Mouse (Mus musculus) thymus, adult 2 months (tissue): ENCODE results near the gene Mgat4b.

Source experiments
- CTCF ChIP-seq: fragments of 200-500 bp; IDR thresholded peaks from 2 replicates; pipeline ENCODE4 v1.5.1; 2012; ENCODE audit warnings: mild to moderate bottlenecking, control low read depth, low read length, moderate library complexity, borderline replicate concordance; ENCODE audit not compliant: control insufficient read depth, poor library complexity, insufficient read depth; ENCODE audit errors: extremely low read depth
- POLR2A ChIP-seq: fragments of 200-500 bp; IDR thresholded peaks from 2 replicates; pipeline ENCODE4 v1.6.1; 2012; ENCODE audit warnings: mild to moderate bottlenecking, low read length, control low read depth, moderate library complexity; ENCODE audit not compliant: control insufficient read depth, poor library complexity, insufficient read depth; ENCODE audit errors: extremely low read depth

DNA sequence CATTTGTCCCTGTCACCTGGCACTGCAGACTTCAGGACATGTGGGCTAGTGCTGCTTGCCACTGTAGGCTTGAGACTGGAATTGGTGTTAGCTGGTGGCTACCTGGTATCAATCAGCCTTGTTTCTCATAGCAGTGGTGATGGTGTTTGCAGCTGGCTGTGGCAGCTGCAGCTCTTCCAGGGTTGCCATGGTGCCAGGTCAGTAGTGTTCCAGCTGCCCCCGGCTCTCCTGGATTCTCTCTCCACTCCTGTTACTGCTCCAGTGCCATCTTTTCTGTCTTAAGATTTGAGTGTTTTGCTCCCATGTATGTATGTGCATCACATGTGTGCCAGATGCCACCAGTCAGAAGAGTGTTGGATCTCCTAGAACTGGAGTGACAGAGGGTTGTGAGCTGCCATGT lies 42.7 kb downstream of the Mgat4b start:
- TF ChIP-seq CTCF (no peak), POLR2A (no peak)
